Mouse (Mus musculus): Measurements from ENCODE around the gene Slc2a9.

The Slc2a9 gene

DNA sequence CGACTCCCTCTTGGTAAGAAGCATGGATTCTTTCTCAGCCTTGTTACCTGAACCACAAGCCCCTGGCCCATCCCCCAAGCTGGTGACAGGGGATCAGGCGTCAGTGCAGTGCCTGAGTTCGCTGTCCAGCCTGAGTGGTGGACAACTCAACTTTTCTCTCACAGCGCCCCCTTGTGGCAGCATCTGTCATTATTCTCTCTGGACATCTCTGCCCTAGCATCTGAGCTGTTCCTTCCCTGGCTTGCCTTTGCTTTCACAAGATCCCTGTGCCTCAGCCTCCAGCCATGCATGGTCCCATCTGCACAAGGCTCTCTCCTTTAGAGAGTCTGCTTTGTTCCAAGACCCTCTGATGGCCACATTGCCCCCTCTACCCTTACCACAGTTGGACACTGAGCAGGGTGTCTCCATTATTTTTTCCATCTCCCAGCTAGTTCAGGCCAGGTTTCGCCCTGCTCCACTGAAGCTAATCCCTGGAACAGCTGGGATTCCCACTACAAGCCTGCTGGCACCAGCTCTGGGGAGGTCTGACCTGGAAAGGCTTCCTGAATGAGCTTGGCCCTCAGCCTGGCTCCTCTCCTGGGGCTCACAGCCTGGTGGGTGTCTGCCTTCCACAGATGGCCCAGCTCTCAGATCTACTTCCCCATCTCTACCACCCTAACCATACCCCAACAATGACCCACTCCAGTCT is 32.9 kb downstream of the Slc2a9 start:
- peak; percentile 89 for DNase-seq (ENCODE audit: low spot score)

DNA sequence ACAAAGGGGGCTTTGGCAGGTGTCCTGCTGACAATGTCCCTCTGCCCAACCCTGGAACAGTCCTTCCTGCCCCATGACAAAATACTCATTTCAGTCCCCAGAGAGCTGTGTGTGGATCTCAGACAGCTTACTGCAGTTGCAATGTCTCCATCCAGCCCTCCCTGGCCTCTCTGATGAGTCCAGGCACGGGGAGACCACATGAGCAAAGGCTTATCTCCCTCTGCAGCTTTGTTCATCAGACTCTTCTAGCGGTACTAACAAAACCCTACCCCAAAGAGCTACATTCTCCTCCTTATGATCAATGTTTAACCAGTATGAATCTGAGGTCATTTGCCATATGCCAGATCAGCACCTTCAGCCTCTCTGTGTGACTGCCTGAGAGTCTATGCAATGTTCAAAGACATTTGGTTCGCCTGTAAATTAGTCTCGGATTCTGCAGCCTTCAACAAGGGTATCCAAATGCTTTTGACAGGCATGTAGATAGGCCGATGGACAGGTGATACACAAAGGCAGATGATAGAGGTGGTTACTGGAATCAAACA is 36.3 kb downstream of the Slc2a9 start:
- DNase-seq (ENCODE audit: low spot score), result no peak

DNA sequence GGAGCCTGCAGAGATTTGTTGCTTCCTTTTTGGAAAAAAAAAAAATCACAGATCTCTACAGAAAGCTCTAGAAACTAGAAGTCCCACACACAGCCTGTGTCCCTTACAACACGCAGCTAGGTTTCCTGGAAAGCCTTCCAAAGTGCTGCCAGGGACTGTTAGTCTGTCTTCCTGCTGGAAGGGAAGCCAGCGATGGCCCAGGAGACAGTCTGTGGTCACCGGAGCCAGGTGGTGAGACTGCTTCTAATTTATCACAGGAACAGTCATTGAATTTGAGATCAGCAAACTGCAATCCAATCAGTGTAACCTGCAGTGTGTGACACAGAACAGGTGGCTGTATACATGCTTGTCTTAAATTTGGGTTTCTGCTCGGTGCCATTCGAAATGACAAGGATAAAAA is 41.7 kb downstream of the Slc2a9 start:
- DNase-seq (ENCODE audit: low spot score), result no peak

DNA sequence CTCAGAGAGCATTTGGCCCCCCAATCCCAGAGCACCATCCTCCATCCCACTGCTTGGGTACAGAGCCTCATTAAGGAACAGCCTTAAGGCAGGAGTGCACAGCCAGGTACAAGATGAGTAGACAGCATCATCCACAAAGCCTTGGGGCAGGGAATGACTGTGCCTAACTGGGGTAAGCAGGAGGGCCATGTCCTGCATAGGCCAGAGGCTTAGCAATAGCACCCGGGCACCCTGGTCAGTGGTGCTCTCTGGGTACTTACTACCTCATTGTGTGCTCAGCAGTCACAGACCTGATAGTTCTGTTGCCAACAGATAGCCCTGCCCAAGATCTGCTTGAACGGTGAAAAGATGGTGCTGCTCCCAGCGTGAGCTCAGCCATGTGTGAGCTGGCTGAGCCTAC is 52.0 kb downstream of the Slc2a9 start:
- no peak for DNase-seq (ENCODE audit: low spot score)

DNA sequence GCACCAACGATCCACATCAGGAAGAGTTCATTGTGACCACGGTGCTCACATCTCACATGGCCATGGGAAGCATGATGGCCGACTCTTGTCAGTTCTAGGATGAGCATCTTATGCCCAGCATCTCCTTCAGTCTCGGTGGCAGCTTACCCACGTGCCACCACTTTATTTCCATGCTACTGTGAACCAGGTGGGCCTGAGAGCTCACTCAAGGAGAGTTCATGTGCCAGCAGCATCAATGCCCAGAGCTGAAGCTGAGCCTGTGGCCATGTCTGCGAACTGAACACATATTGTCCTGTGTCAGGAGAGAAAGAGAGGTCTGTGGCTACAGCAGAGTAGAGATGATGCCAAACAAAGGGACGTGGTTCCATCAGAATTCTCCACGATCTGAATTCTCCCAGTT is 53.3 kb downstream of the Slc2a9 start:
- DNase-seq (ENCODE audit: low spot score), result no peak

DNA sequence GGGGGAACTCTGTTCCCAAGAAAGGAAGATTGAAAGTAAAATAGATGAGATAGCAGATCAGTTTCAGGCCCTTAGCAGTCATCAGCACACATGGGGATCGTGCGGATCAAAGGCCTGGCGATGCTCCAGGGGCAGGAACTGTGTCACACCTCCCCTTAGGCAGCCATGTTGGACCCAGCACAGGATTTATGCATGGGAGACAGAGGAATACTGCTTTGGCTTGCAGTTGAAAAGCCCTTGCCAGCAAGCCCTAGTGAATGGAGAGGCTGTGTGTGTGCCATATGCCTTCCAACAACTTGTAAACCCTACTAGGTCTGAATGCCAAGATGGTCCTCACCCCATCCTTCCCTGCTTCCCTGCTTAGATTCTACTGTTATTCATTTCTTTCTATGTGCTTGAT is 54.8 kb downstream of the Slc2a9 start:
- no peak for DNase-seq (ENCODE audit: low spot score)

DNA sequence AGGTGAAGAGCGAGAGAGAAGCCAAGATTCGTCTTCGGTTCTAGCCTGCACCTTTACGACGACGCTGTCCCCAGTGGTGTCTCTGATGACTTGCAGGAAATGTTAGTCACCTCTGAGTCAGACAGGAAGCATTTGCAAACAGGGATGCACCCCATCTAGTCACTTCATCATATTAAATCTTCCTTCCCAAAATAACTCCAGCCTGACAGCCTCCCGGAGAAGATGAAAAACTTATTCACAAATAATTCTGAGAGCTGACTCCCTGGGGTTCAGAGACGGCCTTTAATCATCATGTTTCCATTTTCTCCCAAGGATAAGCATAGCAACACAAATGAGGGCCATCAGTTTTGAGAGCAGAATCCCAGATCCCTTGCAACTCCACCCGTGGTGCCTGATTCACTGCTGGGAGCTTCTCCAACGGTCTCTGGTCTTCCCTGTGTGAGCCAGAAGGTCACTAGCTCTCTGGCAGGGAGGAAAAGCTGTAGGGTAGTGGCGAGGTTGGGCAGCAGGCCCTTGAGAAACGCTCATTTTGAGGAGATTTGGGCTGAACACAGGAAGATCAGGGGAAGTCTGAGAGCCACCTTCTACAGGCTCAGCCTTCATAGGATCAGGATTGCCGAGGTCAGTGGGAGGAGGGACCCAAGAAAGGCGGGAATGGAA is 56.5 kb downstream of the Slc2a9 start:
- no peak for DNase-seq (ENCODE audit: low spot score)

DNA sequence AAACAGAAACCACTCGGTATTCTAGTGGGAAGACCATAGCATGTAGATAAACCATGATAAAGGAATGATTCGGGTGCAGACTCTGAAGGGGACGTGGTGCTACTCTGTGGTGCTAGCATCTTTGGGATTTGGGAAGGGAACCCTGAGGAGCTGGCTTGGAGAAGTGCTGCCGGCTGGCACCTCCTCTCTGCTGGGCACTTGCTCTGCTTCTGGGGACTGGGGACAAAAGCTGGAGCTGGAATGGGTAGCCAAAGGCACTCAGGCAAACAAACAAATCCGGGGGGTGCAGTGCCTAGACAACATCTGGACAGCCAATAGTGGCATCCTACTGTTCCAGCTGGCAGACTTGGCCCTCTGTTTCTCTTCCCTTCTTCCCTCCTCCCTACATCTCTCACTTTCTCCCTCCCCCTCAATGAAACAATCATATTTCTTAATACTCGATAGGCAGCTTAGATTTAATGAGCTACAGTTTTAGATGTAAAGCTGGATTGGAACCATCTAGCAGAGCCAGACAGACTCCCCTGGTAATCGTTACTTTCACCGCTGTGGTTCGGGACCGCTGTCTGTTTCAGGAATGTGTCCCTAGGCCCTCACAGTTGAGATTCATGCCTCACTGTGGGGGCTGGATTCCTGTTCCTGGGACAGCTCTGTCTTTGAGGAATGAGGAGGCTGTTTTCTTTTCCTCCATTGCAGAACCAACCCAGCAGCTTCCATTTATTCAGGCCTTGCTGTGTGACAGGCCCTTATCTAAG is 61.7 kb downstream of the Slc2a9 start:
- DNase-seq (ENCODE audit: low spot score), result no peak

DNA sequence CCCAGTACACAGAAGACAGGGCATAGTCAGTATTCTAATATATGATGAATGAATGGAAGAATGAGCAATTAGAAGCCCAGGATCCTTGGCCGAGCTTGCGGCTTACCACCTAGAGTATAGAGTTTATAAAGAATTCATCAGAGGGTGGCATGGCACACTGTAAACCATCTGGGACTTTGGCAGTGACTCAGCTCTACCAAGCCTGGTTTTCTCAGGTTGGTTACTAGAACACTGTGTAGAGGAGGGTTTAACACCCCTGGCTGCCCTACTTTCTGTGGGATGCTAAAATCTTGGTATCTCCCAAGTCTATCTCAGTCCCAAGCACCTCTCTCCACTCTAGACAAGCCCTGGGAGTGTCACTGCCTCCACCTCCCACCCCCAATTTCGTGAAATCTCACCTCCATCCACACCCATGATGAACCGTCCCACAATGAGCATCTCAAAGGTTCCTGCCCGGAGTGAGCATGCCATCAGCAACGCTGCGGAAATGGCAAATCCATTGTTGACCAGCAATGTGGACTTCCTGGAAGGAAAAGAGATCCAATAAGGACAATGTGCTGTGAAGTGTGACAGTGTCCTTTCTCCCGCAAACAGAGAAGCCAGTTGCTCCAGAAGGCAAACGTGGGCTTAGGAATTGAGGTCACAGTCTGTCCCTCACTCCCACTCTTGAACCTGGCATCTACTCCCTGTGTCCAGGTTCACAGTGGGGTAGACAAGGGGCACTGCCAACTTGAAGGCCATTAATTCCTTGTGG is 62.5 kb downstream of the Slc2a9 start:
- no peak for DNase-seq (ENCODE audit: low spot score)

DNA sequence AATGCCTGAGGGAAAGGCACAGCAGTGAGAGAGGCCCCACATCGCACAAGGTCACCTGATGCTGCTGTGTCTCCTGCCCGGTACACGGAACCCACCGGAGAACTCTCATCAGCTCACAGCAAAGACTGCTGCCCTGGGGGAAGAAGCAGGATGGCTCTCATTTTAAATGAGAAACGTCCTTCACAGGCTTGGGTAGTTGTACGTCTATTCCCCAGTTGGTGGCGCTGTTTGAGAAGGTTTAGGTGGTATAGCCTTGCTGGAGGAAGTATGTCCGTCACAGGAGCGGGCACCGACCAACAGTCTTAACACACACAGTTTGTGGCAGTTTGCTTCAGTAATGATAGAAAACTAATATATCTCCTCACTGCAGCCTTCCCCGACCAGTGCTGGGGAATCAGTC is 66.3 kb downstream of the Slc2a9 start:
- DNase-seq (ENCODE audit: low spot score), result no peak

DNA sequence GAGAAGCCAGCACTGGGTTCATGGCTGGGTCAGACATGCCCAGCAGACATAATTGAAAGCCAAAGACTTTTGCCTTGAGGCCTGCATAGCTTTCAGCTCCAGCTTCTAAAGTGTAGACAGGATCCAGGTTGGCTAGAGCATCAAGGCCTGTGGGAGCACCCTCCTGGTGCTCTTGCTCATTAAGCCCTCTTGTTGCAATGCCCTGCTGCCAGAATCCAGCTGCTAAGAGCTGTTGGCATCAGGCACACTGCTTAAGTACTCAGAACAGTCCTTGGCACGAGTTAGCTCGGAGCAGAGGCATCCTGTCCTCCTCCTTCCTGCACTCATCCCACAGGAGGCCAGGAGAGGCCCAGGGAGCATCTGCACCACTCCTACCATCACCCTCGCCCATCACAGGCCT is 68.1 kb downstream of the Slc2a9 start:
- DNase-seq (ENCODE audit: low spot score), result no peak

DNA sequence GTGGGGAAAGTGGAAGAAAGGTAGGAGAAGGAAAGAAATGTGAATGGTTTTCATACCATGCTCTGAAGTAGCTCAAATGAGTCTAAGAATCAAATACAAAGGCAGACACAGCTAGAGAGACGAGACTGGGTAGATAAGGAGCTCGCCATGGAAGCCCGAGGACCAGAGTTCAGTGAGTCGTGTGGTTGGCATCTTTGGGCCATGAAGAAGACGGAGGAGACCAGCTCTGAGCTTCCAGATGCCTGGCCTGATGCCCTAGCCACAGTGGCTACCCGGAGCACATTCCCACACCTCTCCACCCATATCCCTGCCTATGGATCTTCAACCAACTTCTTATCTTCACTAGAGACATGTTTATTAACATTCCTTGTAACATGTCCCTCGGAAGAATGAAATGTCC is 71.7 kb downstream of the Slc2a9 start:
- no peak for DNase-seq (ENCODE audit: low spot score)

DNA sequence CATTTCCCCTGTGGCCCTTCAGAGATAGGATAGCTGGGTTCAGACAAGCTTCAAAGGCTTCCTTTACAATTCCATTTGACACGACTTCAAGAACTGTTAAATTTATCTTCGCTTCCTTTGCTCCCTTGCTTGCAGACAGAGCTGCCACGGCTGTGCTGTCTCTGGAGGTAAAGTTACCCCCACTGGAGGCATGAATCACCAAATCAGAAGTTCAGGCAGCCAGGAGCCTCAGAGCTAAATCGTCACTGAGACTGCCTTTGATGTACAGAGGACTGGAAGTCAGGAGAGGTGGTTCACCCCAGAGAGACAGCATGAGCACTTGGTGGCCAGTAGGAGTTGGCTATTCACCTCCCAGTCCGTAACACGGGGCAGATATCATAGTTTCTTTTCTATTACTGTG is 73.8 kb downstream of the Slc2a9 start:
- DNase-seq (ENCODE audit: low spot score), result no peak

DNA sequence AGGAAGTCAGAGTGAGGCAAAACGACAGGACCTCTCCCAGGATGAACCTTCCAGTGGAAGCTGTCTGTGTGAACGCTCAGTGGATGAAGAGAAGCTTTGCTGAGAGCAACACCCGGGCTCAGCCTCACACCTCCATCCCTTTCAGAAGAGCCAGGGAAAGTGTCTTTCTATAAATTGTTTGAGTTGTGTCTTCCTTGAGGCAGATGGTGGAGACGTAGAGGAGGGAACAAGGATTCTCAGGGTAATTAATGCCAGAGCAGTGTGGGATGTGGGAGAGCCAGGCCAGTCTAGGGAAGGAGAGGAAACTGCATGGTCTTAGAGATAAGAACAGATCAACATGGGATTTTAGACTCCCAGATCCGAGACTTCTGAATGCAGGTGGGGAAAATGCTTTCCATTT is 75.2 kb downstream of the Slc2a9 start:
- DNase-seq (ENCODE audit: low spot score), result no peak

DNA sequence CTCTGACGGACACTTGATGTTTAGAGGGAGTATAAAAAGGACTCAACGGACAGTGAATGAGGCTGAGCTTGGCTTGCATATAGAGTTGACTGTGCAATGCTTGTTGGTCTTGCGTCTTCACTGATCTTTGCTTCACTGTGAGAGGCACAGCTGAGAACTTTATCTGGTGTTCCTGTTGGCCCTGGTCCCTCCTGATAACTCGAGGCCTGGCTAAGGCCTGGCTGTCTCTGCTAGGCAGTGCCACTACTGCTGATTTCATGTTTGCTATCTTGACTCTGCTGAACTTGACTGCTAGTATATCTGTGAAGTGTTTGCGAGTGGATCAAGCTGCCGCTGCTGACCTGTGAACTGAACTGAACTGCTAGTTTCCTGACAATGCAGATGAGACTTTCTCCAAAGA is 77.4 kb downstream of the Slc2a9 start:
- DNase-seq (ENCODE audit: low spot score), result no peak

DNA sequence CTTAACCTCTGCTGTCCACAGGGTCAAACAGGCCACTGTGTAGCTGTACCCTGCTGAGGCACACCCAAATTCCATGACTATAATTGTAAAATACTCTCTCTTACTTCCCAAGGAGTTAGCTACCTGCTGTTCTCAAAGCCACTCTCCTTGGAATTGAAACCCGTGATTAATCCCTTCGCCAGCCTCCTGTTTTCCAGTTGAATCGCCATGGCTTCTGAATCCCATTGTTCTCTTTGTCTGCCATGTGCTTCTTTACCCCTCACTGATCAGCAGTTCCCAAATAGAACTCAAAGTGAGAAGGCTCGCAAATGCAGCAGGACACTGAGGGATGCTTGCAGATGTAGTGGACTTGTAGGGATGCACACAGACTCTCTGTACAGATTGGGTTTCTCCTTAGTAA is 80.5 kb downstream of the Slc2a9 start:
- DNase-seq (ENCODE audit: low spot score), result peak; percentile 55

DNA sequence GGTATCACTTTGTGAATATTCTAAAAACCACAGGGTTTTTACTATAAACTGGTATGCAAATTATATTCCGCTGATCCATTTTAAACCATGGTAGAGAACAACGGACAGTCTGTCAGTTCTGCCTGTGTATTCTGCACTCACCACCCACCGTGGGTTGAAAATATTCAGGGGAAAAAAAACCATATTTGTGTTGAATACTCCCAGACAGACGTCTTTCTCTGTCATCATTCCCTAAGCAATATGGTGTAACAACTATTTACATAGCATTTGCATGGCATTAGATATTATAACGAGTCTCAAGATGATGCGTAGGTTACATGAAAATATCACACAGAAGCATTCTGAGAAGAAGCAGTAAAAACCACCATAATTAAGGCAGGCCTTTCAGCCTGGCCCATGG is 84.1 kb downstream of the Slc2a9 start:
- no peak for DNase-seq (ENCODE audit: low spot score)

DNA sequence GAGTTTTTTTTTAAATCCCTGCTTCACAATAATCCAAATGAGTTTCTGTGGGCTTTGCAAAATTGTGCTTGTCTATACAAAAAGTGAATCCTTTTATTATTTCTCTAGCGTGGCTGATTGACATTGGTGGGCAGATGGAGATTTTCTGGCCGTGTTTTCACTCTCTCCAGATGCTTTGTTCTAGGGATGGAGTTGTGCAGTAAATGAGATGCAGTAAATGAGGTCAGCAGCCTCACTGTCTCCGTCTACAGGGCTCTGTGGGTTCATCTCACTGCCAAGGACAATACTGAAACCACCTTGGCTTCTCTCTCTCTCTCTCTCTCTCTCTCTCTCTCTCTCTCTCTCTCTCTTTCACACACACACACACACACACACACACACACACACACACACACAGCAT is 99.3 kb downstream of the Slc2a9 start:
- no peak for DNase-seq (ENCODE audit: low spot score)

DNA sequence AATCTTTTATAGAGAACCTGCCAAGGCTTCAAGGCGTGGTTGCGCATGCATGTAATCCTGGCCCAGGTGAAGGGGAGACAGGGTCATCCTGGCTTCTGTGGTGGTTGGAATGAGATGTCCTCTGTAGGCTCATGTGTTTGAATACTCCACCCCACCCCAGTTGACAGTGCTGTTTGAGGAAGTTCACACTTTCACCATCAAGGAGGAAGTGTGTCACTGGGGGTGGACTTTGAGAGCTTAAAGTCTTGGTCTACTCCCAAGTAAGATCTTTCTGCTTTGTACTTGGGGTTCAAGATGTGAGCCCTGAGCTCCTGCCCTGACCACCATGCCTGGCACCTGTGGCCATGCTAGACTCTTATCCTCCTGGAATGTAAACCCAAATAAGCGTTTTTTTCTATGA is 100.7 kb downstream of the Slc2a9 start:
- no peak for DNase-seq (ENCODE audit: low spot score)

DNA sequence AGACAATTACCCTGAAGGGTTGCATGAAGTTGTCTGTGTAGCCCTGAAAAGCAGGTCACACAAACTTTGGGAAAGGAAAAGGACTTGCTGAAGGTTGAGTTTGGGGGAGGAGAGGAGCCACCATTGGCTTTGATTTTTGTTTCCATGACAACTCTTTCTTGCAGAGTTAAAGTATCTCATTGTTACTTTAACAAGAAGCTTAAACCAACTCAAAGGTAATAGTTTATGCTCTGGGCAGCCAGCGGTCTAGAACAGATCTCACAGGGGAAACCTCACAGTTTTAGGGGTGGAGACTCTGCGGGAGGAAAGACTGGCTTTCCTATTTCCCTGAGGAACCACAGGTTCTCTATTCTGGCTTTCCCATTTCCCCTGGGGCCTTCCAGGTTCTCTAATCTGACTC is 114.1 kb downstream of the Slc2a9 start:
- no peak for DNase-seq (ENCODE audit: low spot score)

DNA sequence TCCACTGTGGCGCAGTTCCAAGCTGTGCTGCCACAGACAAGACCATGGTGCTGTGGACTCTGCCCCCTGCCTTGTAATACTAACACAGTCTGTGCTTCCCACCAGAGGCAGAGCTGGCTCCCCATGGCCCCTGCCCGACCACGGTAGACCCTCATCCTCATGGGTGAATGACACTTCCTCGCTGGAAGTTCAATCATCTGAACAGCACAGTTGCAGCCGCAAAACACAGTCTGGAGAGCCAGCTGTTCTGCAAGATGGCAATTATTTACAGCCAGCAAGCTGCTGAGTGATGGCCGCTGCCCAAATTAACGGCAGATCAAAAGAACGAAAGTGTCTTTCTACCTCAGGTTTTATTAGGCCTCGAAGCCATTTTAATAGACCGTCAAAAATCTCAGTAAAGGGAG is 114.5 kb downstream of the Slc2a9 start:
- peak; percentile 46 for DNase-seq (ENCODE audit: low spot score)

DNA sequence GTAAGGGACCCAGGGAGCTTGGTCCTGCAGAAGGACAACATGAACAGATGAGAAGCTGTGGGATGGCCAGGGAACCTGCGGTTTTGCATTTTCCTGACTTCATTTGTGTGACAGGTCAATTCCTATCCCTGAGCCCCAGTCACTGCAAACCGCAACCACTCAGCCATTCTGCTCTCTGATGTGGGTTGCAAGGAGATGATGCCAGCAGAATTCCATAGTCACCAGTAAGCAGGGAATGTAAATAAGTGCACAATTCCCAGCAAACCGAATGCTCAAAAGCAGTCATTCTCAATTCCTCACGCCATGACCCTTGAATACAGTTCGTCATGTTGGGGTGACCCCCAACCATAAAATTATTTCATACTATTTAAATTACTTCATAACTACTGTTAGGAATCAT is 123.0 kb downstream of the Slc2a9 start:
- no peak for DNase-seq (ENCODE audit: low spot score)
